Comparison of ENCODE assay signal across 27 mouse cellular contexts in the genomic region with DNA sequence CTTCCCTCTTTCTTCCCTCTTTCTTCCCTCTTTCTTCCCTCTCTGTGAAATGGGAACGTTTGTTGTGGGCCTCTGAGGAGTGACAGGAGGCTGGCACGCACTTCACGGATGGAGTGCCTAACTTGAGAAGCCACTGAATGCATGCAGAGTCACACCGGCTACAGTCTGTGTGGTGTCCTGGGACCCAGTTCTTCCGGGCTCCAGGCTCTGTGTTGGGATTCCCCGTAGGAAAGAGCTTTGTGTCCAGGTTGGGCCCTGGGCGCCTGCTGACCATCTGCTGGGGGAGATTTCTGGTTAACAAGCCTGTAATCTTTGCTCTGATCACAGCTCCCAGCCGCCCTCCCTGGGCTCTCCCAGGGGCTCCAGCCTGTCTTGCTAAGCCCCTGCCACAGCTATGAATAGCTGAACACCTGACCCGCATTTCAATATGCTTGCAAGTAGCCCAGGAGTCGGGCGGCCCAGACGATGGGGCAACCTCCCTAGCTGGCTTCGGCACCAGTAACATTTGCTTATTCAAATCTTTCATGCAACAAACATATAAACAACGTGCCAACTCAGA.
DNase-seq lines count a peak whose midpoint lies in the region; ATAC-seq and TF ChIP-seq lines count a peak whose summit lies in the region.
"Had no signal": no experiment of that assay in that cellular context is flagged by ENCODE, and none has a peak within 500 bp of the region (broad histone marks: within the 10 kb centered on the region; RNA-seq: fewer than 3 reads in every experiment).

No protein-coding gene starts in this region.

- ATAC-seq in hindbrain, embryonic 12.5 days (ENCODE audit: low FRiP score), result peak; percentile 68; the same call in 1 of the 2 replicates
- ATAC-seq in hindbrain, embryonic 15.5 days (ENCODE audit: low FRiP score, low read depth), result peak; percentile 58; the same call in 1 of the 2 replicates
- 0 out of 2 replicates have a peak, but pooled peaks have one; percentile 39 for ATAC-seq in midbrain, embryonic 15.5 days (replicated peaks)
- ATAC-seq: activated CD4-positive, CD25-positive, alpha-beta regulatory T cell, adult 4 months; forebrain, embryonic 16.5 days; intestine, embryonic 16.5 days; lung, postnatal 0 days had no signal

- no peak for DNase-seq in hindbrain, embryonic 10.5 days (ENCODE audit: low spot score)
- DNase-seq in brain, embryonic 14.5 days (ENCODE audit: low read depth), result peak; percentile 78
- no peak for DNase-seq in thymus, postnatal 14 days
- DNase-seq in right cerebral cortex, postnatal 36 days (ENCODE audit: low spot score in 2 of 2), result no peak
- DNase-seq: adrenal gland, adult 8-10 months; cerebellum, adult 8-10 months; cerebellum, postnatal 25 days; gastrocnemius, postnatal 14 days; heart, postnatal 14 days; kidney, adult 8-10 months; kidney, postnatal 4 days; liver, embryonic 13.5 days; lung, adult 18-20 months; lung, postnatal 4 days; right cerebral cortex, postnatal 14 days had no signal

- H3K9me3 ChIP-seq in hindbrain, embryonic 12.5 days (replicated peaks), result no peaks in the 10 kb centered on the region
- H3K9me3 ChIP-seq in hindbrain, embryonic 10.5 days, result no peaks in the 10 kb centered on the region
- no peaks in the 10 kb centered on the region for H3K9me3 ChIP-seq in hindbrain, embryonic 15.5 days
- no peaks in the 10 kb centered on the region for H3K9me3 ChIP-seq in midbrain, embryonic 15.5 days
- H3K9me3 ChIP-seq: limb, embryonic 10.5 days; limb, embryonic 15.5 days; liver, embryonic 13.5 days; stomach, embryonic 15.5 days had no signal

- H3K4me1 ChIP-seq in hindbrain, embryonic 12.5 days, result peaks cover 9% of the 10 kb centered on the region
- H3K4me1 ChIP-seq in hindbrain, embryonic 10.5 days (replicated peaks), result peaks cover 17% of the 10 kb centered on the region
- H3K4me1 ChIP-seq in hindbrain, embryonic 15.5 days (replicated peaks), result peaks cover 9% of the 10 kb centered on the region
- peaks cover 15% of the 10 kb centered on the region for H3K4me1 ChIP-seq in midbrain, embryonic 15.5 days
- H3K4me1 ChIP-seq: limb, embryonic 10.5 days; limb, embryonic 15.5 days; liver, embryonic 13.5 days; stomach, embryonic 15.5 days had no signal

- H3K27me3 ChIP-seq in hindbrain, embryonic 12.5 days, result peaks cover 41% of the 10 kb centered on the region
- H3K27me3 ChIP-seq in hindbrain, embryonic 10.5 days (ENCODE audit: insufficient read depth, poor library complexity, severe bottlenecking), result peaks cover 78% of the 10 kb centered on the region
- H3K27me3 ChIP-seq in hindbrain, embryonic 15.5 days, result no peaks in the 10 kb centered on the region
- H3K27me3 ChIP-seq in midbrain, embryonic 15.5 days (replicated peaks), result 0 out of 2 replicates have a peak, but pooled peaks cover 3% of the 10 kb centered on the region

- peak overlapping the region; percentile 8; the same call in 1 of the 2 replicates for H3K9ac ChIP-seq in hindbrain, embryonic 12.5 days
- H3K9ac ChIP-seq in hindbrain, embryonic 15.5 days, result no peak overlapping the region
- H3K9ac ChIP-seq in midbrain, embryonic 15.5 days, result no peak overlapping the region
- H3K9ac ChIP-seq: limb, embryonic 15.5 days; liver, embryonic 13.5 days; stomach, embryonic 15.5 days had no signal

- TF ChIP-seq CTCF in brain, embryonic 14.5 days (IDR thresholded peaks at IDR 0.05; ENCODE audit: borderline replicate concordance, extremely low read depth, insufficient read depth, insufficient read length), result no peak

- H3K4me3 ChIP-seq in hindbrain, embryonic 12.5 days, result no peak overlapping the region
- H3K4me3 ChIP-seq in hindbrain, embryonic 10.5 days, result no peak overlapping the region
- no peak overlapping the region for H3K4me3 ChIP-seq in hindbrain, embryonic 15.5 days
- H3K4me3 ChIP-seq in midbrain, embryonic 15.5 days, result no peak overlapping the region
- H3K4me3 ChIP-seq: limb, embryonic 10.5 days; limb, embryonic 15.5 days; liver, embryonic 13.5 days; megakaryocyte, embryonic 14.5 days; stomach, embryonic 15.5 days had no signal

- 28% methylated on average over 14 of the region's 14 CpGs for WGBS in hindbrain, embryonic 12.5 days
- WGBS in hindbrain, embryonic 10.5 days, result 34% methylated on average over 14 of the region's 14 CpGs
- 15% methylated on average over 14 of the region's 14 CpGs for WGBS in hindbrain, embryonic 15.5 days
- WGBS in midbrain, embryonic 15.5 days, result 9% methylated on average over 14 of the region's 14 CpGs

- H3K4me2 ChIP-seq in hindbrain, embryonic 12.5 days (replicated peaks), result no peak overlapping the region
- no peak overlapping the region for H3K4me2 ChIP-seq in hindbrain, embryonic 15.5 days
- H3K4me2 ChIP-seq in midbrain, embryonic 15.5 days, result no peak overlapping the region
- H3K4me2 ChIP-seq: limb, embryonic 15.5 days; liver, embryonic 13.5 days; stomach, embryonic 15.5 days had no signal

- no peak for TF ChIP-seq POLR2A in brain, embryonic 14.5 days (IDR thresholded peaks at IDR 0.05; ENCODE audit: borderline replicate concordance, extremely low read depth, insufficient read depth, insufficient read length, poor library complexity, severe bottlenecking)

- H3K36me3 ChIP-seq in hindbrain, embryonic 12.5 days, result no peaks in the 10 kb centered on the region
- no peaks in the 10 kb centered on the region for H3K36me3 ChIP-seq in hindbrain, embryonic 10.5 days
- H3K36me3 ChIP-seq in hindbrain, embryonic 15.5 days, result no peaks in the 10 kb centered on the region
- H3K36me3 ChIP-seq in midbrain, embryonic 15.5 days (replicated peaks), result no peaks in the 10 kb centered on the region
- H3K36me3 ChIP-seq: limb, embryonic 10.5 days; limb, embryonic 15.5 days; liver, embryonic 13.5 days; stomach, embryonic 15.5 days had no signal

- H3K27ac ChIP-seq in hindbrain, embryonic 12.5 days, result peak overlapping the region; percentile 66
- H3K27ac ChIP-seq in hindbrain, embryonic 10.5 days, result no peak overlapping the region
- no peak overlapping the region for H3K27ac ChIP-seq in hindbrain, embryonic 15.5 days (replicated peaks)
- no peak overlapping the region for H3K27ac ChIP-seq in midbrain, embryonic 15.5 days
- H3K27ac ChIP-seq: kidney, postnatal 0 days; limb, embryonic 10.5 days; limb, embryonic 15.5 days; liver, embryonic 13.5 days; stomach, embryonic 15.5 days had no signal
